18 mouse cellular contexts compared by ENCODE assay signal in genomic region chr15:99221315-99221952, GRCm38 (mm10). TPM values are rescaled to one million over a fixed set of nuclear protein-coding genes. Genes with fewer than 3 reads are reported as not detected.
A peak's percentile ranks its signal among the peaks of the same experiment; 100 is the strongest.
DNase-seq lines count a peak whose midpoint lies in the region; ATAC-seq lines count a peak whose summit lies in the region.
"Had no signal": no experiment of that assay in that cellular context is flagged by ENCODE, and none has a peak within 500 bp of the region (broad histone marks: within the 10 kb centered on the region; RNA-seq: fewer than 3 reads in every experiment).

No protein-coding gene starts in this region.

- H3K4me3 ChIP-seq in forebrain, embryonic 10.5 days, result no peak overlapping the region
- no peak overlapping the region for H3K4me3 ChIP-seq in forebrain, embryonic 13.5 days
- H3K4me3 ChIP-seq in embryonic facial prominence, embryonic 14.5 days (ENCODE audit: low read depth, low read length), result no peak overlapping the region
- no peak overlapping the region for H3K4me3 ChIP-seq in neural tube, embryonic 11.5 days (ENCODE audit: low read depth, low read length)
- H3K4me3 ChIP-seq: gastrocnemius, adult 2 months; liver, embryonic 12.5 days; lung, embryonic 15.5 days had no signal

- peaks cover 75% of the 10 kb centered on the region for H3K27me3 ChIP-seq in forebrain, embryonic 10.5 days (ENCODE audit: poor library complexity, severe bottlenecking)
- H3K27me3 ChIP-seq in forebrain, embryonic 13.5 days, result peaks cover 70% of the 10 kb centered on the region
- H3K27me3 ChIP-seq in embryonic facial prominence, embryonic 14.5 days (replicated peaks; ENCODE audit: control insufficient read depth, insufficient read depth, low read length), result peaks cover 54% of the 10 kb centered on the region
- peaks cover 58% of the 10 kb centered on the region for H3K27me3 ChIP-seq in neural tube, embryonic 11.5 days (ENCODE audit: control insufficient read depth, insufficient read depth, low read length)

- peak overlapping the region; percentile 15; the same call in 1 of the 2 replicates for H3K27ac ChIP-seq in forebrain, embryonic 10.5 days
- no peak overlapping the region for H3K27ac ChIP-seq in forebrain, embryonic 13.5 days
- H3K27ac ChIP-seq in embryonic facial prominence, embryonic 14.5 days (replicated peaks; ENCODE audit: low read depth, low read length), result no peak overlapping the region
- H3K27ac ChIP-seq in neural tube, embryonic 11.5 days (ENCODE audit: low read depth, low read length), result no peak overlapping the region
- H3K27ac ChIP-seq: gastrocnemius, adult 2 months; hindbrain, postnatal 0 days; liver, embryonic 12.5 days; lung, embryonic 15.5 days; stomach, postnatal 0 days had no signal

- H3K4me1 ChIP-seq in forebrain, embryonic 10.5 days, result peaks cover 54% of the 10 kb centered on the region
- H3K4me1 ChIP-seq in forebrain, embryonic 13.5 days, result peaks cover 43% of the 10 kb centered on the region
- H3K4me1 ChIP-seq in embryonic facial prominence, embryonic 14.5 days (ENCODE audit: control insufficient read depth, insufficient read depth, low read length), result peaks cover 18% of the 10 kb centered on the region
- H3K4me1 ChIP-seq in neural tube, embryonic 11.5 days (ENCODE audit: control insufficient read depth, insufficient read depth, low read length), result peaks cover 11% of the 10 kb centered on the region

- ATAC-seq in forebrain, embryonic 13.5 days, result no peak
- no peak for ATAC-seq in embryonic facial prominence, embryonic 14.5 days (ENCODE audit: low read depth)
- no peak for ATAC-seq in neural tube, embryonic 11.5 days (ENCODE audit: insufficient read depth, low FRiP score, low TSS enrichment)
- ATAC-seq: activated CD4-positive, CD25-positive, alpha-beta regulatory T cell, adult 4 months; hindbrain, postnatal 0 days; liver, embryonic 12.5 days had no signal

- no peaks in the 10 kb centered on the region for H3K9me3 ChIP-seq in forebrain, embryonic 10.5 days
- H3K9me3 ChIP-seq in forebrain, embryonic 13.5 days (replicated peaks), result no peaks in the 10 kb centered on the region
- H3K9me3 ChIP-seq in embryonic facial prominence, embryonic 14.5 days (ENCODE audit: control insufficient read depth, low read length), result no peaks in the 10 kb centered on the region
- no peaks in the 10 kb centered on the region for H3K9me3 ChIP-seq in neural tube, embryonic 11.5 days (ENCODE audit: control insufficient read depth, low read length)
- H3K9me3 ChIP-seq: liver, embryonic 12.5 days; lung, embryonic 15.5 days had no signal

- no peaks in the 10 kb centered on the region for H3K36me3 ChIP-seq in forebrain, embryonic 10.5 days (replicated peaks)
- no peaks in the 10 kb centered on the region for H3K36me3 ChIP-seq in forebrain, embryonic 13.5 days (ENCODE audit: poor library complexity, severe bottlenecking)
- no peaks in the 10 kb centered on the region for H3K36me3 ChIP-seq in embryonic facial prominence, embryonic 14.5 days (ENCODE audit: control insufficient read depth, insufficient read depth, low read length)
- H3K36me3 ChIP-seq in neural tube, embryonic 11.5 days (ENCODE audit: control insufficient read depth, insufficient read depth, low read length), result no peaks in the 10 kb centered on the region
- H3K36me3 ChIP-seq: liver, embryonic 12.5 days; lung, embryonic 15.5 days had no signal

- no peak overlapping the region for H3K9ac ChIP-seq in forebrain, embryonic 13.5 days
- H3K9ac ChIP-seq in embryonic facial prominence, embryonic 14.5 days (ENCODE audit: low read depth, low read length), result 0 out of 2 replicates have a peak overlapping the region, but pooled peaks have one; percentile 14
- H3K9ac ChIP-seq in neural tube, embryonic 11.5 days (ENCODE audit: low read length), result no peak overlapping the region
- H3K9ac ChIP-seq: liver, embryonic 12.5 days; lung, embryonic 15.5 days had no signal

- no peak for DNase-seq in forebrain, embryonic 10.5 days (ENCODE audit: extremely low spot score, low spot score)
- peak; percentile 49 to 51 for DNase-seq in right cerebral cortex, adult 2 months (ENCODE audit: low spot score in 2 of 2)
- DNase-seq in right cerebral cortex, postnatal 10 days (ENCODE audit: low spot score in 2 of 2), result no peak
- DNase-seq in embryonic facial prominence, embryonic 14.5 days (ENCODE audit: low spot score), result peak; percentile 50
- peak; percentile 42 for DNase-seq in neural tube, embryonic 11.5 days (ENCODE audit: low spot score)
- DNase-seq in layer of hippocampus, postnatal 36 days, result no peak
- no peak for DNase-seq in heart, adult 9 months (ENCODE audit: low spot score in 2 of 2)
- DNase-seq: cerebellum, adult 8-10 months; gastrocnemius, adult 2 months; heart, adult 18-20 months; kidney, adult 9 months had no signal

- no peak overlapping the region for H3K4me2 ChIP-seq in forebrain, embryonic 13.5 days
- no peak overlapping the region for H3K4me2 ChIP-seq in embryonic facial prominence, embryonic 14.5 days (ENCODE audit: low read depth, low read length)
- H3K4me2 ChIP-seq in neural tube, embryonic 11.5 days (ENCODE audit: low read depth), result no peak overlapping the region
- H3K4me2 ChIP-seq: liver, embryonic 12.5 days; lung, embryonic 15.5 days had no signal

- 13% methylated on average over 8 of the region's 8 CpGs for WGBS in forebrain, embryonic 10.5 days
- WGBS in forebrain, embryonic 13.5 days, result 6% methylated on average over 8 of the region's 8 CpGs
- WGBS in embryonic facial prominence, embryonic 14.5 days, result 7% methylated on average over 8 of the region's 8 CpGs
- WGBS in neural tube, embryonic 11.5 days, result 10% methylated on average over 8 of the region's 8 CpGs

RNA-seq across cellular contexts. Expression of gene Kcnh3, which starts 3.2 kb away (rescaled TPM):
- 0.17 TPM in 1 of 2 replicates, not detected in the other for polyA plus RNA-seq in forebrain, embryonic 10.5 days (2016; fragmentation: Nextera tagmentation; extraction: Ambion mirVana)
- polyA plus RNA-seq in forebrain, embryonic 13.5 days (2015; fragmentation: Nextera tagmentation; extraction: Ambion mirVana), result 2.3 and 2.5 TPM in 2 replicates
- 1.5 TPM in 2 replicates for polyA plus RNA-seq in embryonic facial prominence, embryonic 14.5 days (2014; fragmentation: Nextera tagmentation; extraction: Ambion mirVana)
- 0.44 and 0.70 TPM in 2 replicates for polyA plus RNA-seq in neural tube, embryonic 11.5 days (2014; fragmentation: Nextera tagmentation; extraction: Ambion mirVana)
- total RNA-seq in layer of hippocampus, postnatal 36 days (2021), result 10 to 100 TPM; 71.6 to 78.9 TPM
- total RNA-seq: gastrocnemius, adult 2 months; megakaryocyte progenitor cell, adult 5-6 weeks had no signal
- polyA plus RNA-seq: activated CD4-positive, CD25-positive, alpha-beta regulatory T cell, adult 4 months; liver, embryonic 12.5 days had no signal

RNA-seq across cellular contexts. Expression of gene Mcrs1, which starts 30.3 kb away (rescaled TPM):
- polyA plus RNA-seq in forebrain, embryonic 10.5 days (2016; fragmentation: Nextera tagmentation; extraction: Ambion mirVana), result 192 and 203 TPM in 2 replicates
- polyA plus RNA-seq in forebrain, embryonic 13.5 days (2015; fragmentation: Nextera tagmentation; extraction: Ambion mirVana), result 198 and 213 TPM in 2 replicates
- 115 and 130 TPM in 2 replicates for polyA plus RNA-seq in embryonic facial prominence, embryonic 14.5 days (2014; fragmentation: Nextera tagmentation; extraction: Ambion mirVana)
- 188 and 193 TPM in 2 replicates for polyA plus RNA-seq in neural tube, embryonic 11.5 days (2014; fragmentation: Nextera tagmentation; extraction: Ambion mirVana)
- 10 to 100 TPM; 63.3 to 71.5 TPM for total RNA-seq in layer of hippocampus, postnatal 36 days (2021)

Comparison
In these comparisons a context has a peak if more than half of its experiments do, and no peak if none do; other contexts are left out.
1. DNase-seq: peak in right cerebral cortex, adult 2 months (2 of 2), embryonic facial prominence, embryonic 14.5 days (single experiment) and neural tube, embryonic 11.5 days (single experiment); none in forebrain, embryonic 10.5 days (single experiment), right cerebral cortex, postnatal 10 days (0 of 2), layer of hippocampus, postnatal 36 days (0 of 2) and heart, adult 9 months (0 of 2).